Mouse (Mus musculus) small intestine, adult 2 months (tissue): ENCODE measurements around the gene Hipk2.

Experiments
- CTCF ChIP-seq: fragments of 200-500 bp; IDR thresholded peaks from 2 replicates; pipeline ENCODE4 v1.5.1; 2012; ENCODE audit warnings: low read depth, mild to moderate bottlenecking, control low read depth, inconsistent platforms, low read length, moderate library complexity, mixed read lengths; ENCODE audit not compliant: insufficient replicate concordance, insufficient read length; ENCODE audit errors: extremely low read depth
- POLR2A ChIP-seq: fragments of 200-500 bp; IDR thresholded peaks from 2 replicates; pipeline ENCODE4 v1.6.1; 2012; ENCODE audit warnings: low read depth, mild to moderate bottlenecking, control low read depth, inconsistent platforms, low read length, moderate library complexity

DNA sequence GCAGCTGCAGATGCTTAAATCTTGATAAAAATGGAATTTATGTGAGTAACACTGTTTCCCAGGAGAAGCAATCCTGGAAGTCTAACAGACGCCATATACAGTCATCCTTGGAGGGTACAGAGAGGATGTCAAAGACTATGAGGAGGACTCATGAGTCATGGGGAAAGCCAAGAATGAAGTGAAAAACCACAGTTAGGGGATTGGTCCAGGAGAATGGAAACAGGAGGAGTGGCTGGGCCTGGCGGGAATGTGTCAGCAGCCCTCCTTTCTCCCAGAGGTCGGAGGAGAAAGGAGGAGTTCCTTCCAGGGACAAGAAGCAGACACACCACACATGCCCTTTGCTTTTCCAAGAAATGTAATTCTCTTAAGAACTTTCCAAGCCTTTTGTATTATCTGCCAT is 46.5 kb downstream of the Hipk2 start:
- TF ChIP-seq CTCF = no peak
- no peak for TF ChIP-seq POLR2A
